Mouse (Mus musculus) midbrain, embryonic 16.5 days (tissue): ENCODE measurements at regions not wholly inside any gene's neighbourhood (a gene's known extent, or its start where the extent isn't known, plus 50 kb on each side); places are given as distances from the start of the nearest gene placed in this dataset.

Experiments
- ATAC-seq: fragments of 200-750 bp; cut with Nextera tagmentation; 2 replicates; pipeline ENCODE4 v1.8.0; 2017; ENCODE audit warnings: moderate TSS enrichment
- H3K27ac ChIP-seq: fragments of 300-500 bp; sonication (generic); 2 replicates; pipeline ENCODE4 v1.5.1; 2014; ENCODE audit warnings: mild to moderate bottlenecking, low read length, mixed read lengths
- H3K27me3 ChIP-seq: fragments of 300-500 bp; sonication (generic); 2 replicates; pipeline ENCODE4 v1.6.1; 2014; ENCODE audit warnings: low read depth, low read length, mixed read lengths; ENCODE audit not compliant: control insufficient read depth, insufficient read depth
- H3K36me3 ChIP-seq: fragments of 300-500 bp; sonication (generic); 2 replicates; pipeline ENCODE4 v1.6.1; 2014; ENCODE audit warnings: mild to moderate bottlenecking, low read length, moderate library complexity, mixed read lengths; ENCODE audit not compliant: control insufficient read depth, insufficient read depth
- H3K4me1 ChIP-seq: fragments of 300-500 bp; sonication (generic); 2 replicates; pipeline ENCODE4 v1.6.1; 2014; ENCODE audit warnings: mild to moderate bottlenecking, low read length, mixed read lengths; ENCODE audit not compliant: control insufficient read depth, insufficient read depth
- H3K4me2 ChIP-seq: fragments of 300-500 bp; sonication (generic); 2 replicates; pipeline ENCODE4 v1.6.1; 2014; ENCODE audit warnings: mild to moderate bottlenecking, low read length, mixed read lengths
- H3K4me3 ChIP-seq: fragments of 300-500 bp; sonication (generic); 2 replicates; pipeline ENCODE4 v1.5.1; 2014; ENCODE audit warnings: low read depth, mild to moderate bottlenecking, low read length, moderate library complexity, mixed read lengths
- H3K9ac ChIP-seq: fragments of 300-500 bp; sonication (generic); 2 replicates; pipeline ENCODE4 v1.6.1; 2014; ENCODE audit warnings: low read depth, low read length, mixed read lengths
- H3K9me3 ChIP-seq: fragments of 300-500 bp; sonication (generic); replicated peaks from 2 replicates; pipeline ENCODE4 v1.6.1; 2014; ENCODE audit warnings: mild to moderate bottlenecking, low read length, mixed read lengths; ENCODE audit not compliant: control insufficient read depth, poor library complexity, severe bottlenecking
- WGBS: fragments of 180-500 bp; shearing (Covaris S2); extraction: QIAGEN DNeasy Blood & Tissue Kit; methylation state at CpG from one replicate; pipeline ENCODE4 v1.1.7; 2014; 5-methylcytosine and 5-hydroxymethylcytosine counted together

GRCm38 (mm10) chr13:30036071-30036470, 50.2 kb upstream of the E2f3 start:
- H3K27ac ChIP-seq: no peak overlapping the region
- WGBS: 92% methylated on average over 3 of the region's 3 CpGs
- no peaks in the 10 kb centered on the region for H3K36me3 ChIP-seq
- H3K4me1 ChIP-seq: no peaks in the 10 kb centered on the region
- no peak for ATAC-seq
- H3K4me3 ChIP-seq: no peak overlapping the region
- H3K9ac ChIP-seq: no peak overlapping the region
- no peaks in the 10 kb centered on the region for H3K27me3 ChIP-seq
- no peak overlapping the region for H3K4me2 ChIP-seq
- H3K9me3 ChIP-seq: no peaks in the 10 kb centered on the region
